Mouse (Mus musculus) embryonic fibroblast, embryonic 13.5 days (primary cell): ENCODE results near the gene Il13. TPM values are rescaled to one million over a fixed set of nuclear protein-coding genes. Genes with fewer than 3 reads are reported as not detected.

Experiments used
- H3K27ac ChIP-seq: 2 replicates; pipeline ENCODE4 v1.5.1; 2012; ENCODE audit warnings: low read length, control low read depth, inconsistent platforms; ENCODE audit not compliant: insufficient read depth
- H3K4me1 ChIP-seq: 2 replicates; pipeline ENCODE4 v1.6.1; 2011; ENCODE audit warnings: low read length; ENCODE audit not compliant: control insufficient read depth, insufficient read depth
- H3K4me3 ChIP-seq: 2 replicates; pipeline ENCODE4 v1.5.1; 2011; ENCODE audit warnings: mild to moderate bottlenecking, control low read depth, low read length; ENCODE audit not compliant: insufficient read depth
- CTCF ChIP-seq: IDR thresholded peaks from 2 replicates; pipeline ENCODE4 v1.5.1; 2011; ENCODE audit warnings: mild to moderate bottlenecking, control low read depth, low read length, moderate library complexity, borderline replicate concordance; ENCODE audit not compliant: insufficient read depth
- POLR2A ChIP-seq: IDR thresholded peaks from 2 replicates; pipeline ENCODE4 v1.6.1; 2011; ENCODE audit warnings: low read depth, mild to moderate bottlenecking, control low read depth, low read length, moderate library complexity
- polyA plus RNA-seq: library from polyadenylated mRNA; stranded (reverse); fragments of >200 nt; gene quantifications from 2 replicates; pipeline ENCODE4 v1.2.4, GENCODE M21; 2011; ENCODE audit warnings: low read depth; ENCODE audit not compliant: missing spikeins, insufficient read length

Il13 gene
- polyA plus RNA-seq, 1 experiment, result not detected

DNA sequence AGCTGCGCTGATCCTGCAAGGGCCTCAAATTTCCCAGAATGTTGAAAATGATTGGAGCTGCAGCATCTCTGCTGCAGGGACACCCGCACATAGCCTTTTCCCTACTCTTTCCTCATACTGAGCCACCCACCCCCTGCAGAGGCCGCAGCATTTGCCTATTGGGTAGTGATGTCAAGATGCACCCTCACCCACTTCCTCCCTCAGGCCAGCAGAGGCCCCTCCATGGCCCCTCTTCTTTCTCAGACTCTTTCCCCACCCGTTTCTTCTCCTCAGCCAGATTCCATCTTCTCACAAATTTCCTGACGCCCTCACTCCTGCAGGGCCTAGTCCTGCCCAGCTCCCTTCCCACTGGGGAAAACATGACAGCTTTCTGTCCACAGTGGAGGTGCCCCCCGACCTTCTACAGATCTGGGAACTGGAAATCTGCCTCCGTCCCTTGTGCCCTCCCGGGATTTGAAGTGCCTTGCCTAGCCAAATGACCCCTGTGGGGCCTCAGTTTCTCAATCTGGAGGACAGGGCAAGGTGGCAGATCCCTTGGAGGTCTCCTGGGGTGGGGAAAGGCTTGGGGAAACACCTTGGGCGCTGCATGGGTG lies 1.2 kb upstream of the Il13 start:
- TF ChIP-seq CTCF (no peak), POLR2A (no peak)
- Histone ChIP-seq H3K4me3 (no peak overlapping the region), H3K27ac (no peak overlapping the region), H3K4me1 (no peaks in the 10 kb centered on the region)

DNA sequence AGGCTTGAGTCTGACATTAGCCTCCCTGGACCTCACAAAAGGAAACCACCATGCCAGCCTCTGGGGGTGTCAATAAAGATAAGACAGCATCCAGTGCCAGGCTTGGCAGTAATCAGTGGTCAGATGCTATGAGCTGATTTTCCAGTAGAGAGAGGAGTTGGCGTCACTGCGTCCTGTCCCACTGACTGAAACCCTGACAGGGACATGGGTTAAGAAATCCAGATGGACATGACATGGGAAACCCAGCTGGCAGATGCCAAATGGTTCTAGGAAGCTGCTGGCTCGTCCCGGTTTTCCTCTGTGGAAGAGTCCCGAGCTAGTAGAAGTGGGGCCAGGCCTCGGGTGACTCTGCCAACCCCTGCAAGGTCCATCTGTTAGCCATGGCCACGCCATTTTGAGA lies 858 bp downstream of the Il13 start:
- TF ChIP-seq POLR2A (no peak), CTCF (no peak)
- Histone ChIP-seq H3K4me3 (no peak overlapping the region), H3K4me1 (no peaks in the 10 kb centered on the region)

DNA sequence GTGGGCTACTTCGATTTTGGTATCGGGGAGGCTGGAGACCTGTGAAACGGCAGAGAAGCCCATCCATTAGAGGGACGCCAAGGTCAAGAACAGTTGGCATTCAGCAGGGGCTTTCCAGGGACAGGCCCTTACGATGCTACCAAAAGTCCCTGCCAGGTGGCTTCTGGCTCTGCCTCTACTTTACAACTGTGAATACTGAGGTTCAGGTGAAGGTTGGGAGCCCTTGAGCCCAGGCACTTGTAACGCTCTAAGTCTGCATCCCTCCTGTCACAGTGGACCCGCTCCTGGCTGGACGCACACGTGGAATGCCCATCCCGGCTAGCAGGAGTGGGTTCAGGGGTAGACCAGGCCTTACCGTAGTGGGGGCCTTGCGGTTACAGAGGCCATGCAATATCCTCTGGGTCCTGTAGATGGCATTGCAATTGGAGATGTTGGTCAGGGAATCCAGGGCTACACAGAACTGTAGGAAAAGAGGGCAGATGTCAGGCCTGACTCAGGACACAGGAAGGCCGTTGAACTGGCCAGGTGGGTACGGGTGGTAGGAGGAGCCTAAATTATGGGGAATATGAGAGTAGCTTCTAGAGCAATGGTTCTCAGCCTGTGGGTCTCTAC lies 2.3 kb downstream of the Il13 start:
- Histone ChIP-seq H3K4me3 (no peak overlapping the region), H3K4me1 (no peaks in the 10 kb centered on the region), H3K27ac (no peak overlapping the region)
- no peak for TF ChIP-seq POLR2A
- TF ChIP-seq CTCF, result no peak

More for the DNA sequence above, 858 bp downstream of the Il13 start:
- H3K27ac ChIP-seq, result no peak overlapping the region

DNA sequence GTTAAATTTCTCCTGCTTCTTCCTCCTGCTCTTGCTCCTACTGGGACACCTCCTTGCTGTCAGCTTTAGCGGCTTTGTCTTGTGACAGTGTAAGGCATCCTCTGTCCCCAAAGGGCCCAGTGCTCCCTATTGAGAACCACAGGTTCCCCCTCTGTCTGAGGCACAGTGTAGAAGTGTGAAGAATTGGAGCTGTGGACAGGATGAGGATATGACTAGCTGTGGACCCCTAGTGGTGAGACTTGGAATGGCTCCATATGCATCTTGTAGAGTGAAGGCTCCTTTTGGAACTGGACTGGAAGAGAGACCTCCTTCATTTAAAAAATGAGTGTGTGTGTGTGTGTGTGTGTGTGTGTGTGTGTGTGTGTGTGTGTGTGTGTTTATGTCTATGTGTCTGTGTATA lies 6.6 kb downstream of the Il13 start:
- no peaks in the 10 kb centered on the region for H3K4me1 ChIP-seq
- no peak overlapping the region for H3K4me3 ChIP-seq
- no peak overlapping the region for H3K27ac ChIP-seq
- no peak for TF ChIP-seq POLR2A
- TF ChIP-seq CTCF, result peak; percentile 39; the same call in 1 of the 2 replicates

DNA sequence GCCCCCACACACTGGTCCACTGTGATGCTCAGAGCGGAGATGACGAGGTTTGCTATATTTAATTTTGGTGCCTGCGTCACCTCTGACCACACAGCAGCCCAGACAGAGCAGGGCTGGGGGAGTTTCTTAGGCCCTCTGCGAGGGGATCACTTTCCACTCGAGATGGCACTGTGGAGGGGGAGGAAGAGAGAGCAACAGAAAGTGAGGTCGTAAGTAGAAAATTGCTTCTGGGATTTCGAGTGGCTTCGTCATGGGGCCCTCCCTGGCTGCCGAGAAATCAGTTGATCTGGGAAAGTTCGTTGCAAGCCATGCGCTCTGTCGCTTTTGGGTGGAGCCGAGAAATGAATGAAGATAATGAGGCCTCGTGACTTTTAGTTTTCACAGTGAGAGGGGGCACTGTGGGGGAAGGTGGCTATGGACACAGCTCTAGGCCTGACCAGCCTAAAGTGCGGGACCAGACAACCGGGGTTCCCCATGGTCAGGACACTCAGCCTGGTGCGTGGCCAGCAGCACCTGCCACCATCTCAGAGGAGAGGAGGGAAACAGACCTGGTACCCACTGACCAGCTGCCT lies 7.6 kb downstream of the Il13 start:
- no peak overlapping the region for H3K27ac ChIP-seq
- H3K4me3 ChIP-seq, result no peak overlapping the region
- H3K4me1 ChIP-seq, result no peaks in the 10 kb centered on the region
- TF ChIP-seq CTCF (no peak), POLR2A (no peak)

DNA sequence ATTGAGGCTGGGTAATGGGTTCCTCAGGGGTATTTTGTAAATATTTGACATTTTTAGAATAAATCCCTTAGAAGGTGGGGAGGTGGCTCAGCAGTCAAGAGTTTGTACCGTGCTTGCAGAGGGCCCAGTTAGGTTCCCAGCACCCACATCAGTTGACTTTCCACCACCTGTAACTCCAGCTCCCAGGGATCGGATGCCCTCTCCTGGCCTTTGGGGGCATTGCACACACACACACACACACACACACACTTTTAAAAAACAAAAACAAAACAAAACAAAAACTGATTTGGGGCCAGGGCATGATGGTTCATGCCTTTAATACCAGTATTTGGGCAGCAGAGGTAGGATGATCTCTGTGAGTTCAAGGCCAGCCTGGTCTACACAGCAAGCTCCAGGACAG lies 10.4 kb downstream of the Il13 start:
- Histone ChIP-seq H3K4me1 (no peaks in the 10 kb centered on the region), H3K4me3 (no peak overlapping the region), H3K27ac (no peak overlapping the region)
- TF ChIP-seq CTCF (no peak), POLR2A (no peak)

DNA sequence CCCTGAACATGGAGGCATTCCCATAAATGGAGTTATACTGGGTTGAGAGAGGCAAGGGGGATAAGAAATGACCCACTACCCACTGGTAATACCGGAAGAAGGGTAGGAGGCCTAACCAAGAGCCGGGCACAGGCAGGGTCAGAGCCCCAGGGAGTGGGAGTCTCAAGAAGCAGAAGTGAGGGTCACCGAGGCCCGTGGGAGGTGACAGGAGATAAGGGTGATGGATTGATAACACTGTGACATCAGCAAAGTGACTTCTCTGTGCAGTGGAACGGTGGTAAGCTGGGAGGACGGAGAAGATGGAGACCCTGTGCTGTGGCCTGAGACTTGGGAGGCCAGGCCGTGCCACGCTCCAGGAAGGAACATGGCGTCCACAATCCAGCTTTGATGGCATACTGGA lies 10.9 kb downstream of the Il13 start:
- H3K27ac ChIP-seq, result no peak overlapping the region
- no peak for TF ChIP-seq CTCF
- no peak for TF ChIP-seq POLR2A
- H3K4me1 ChIP-seq, result no peaks in the 10 kb centered on the region
- no peak overlapping the region for H3K4me3 ChIP-seq

DNA sequence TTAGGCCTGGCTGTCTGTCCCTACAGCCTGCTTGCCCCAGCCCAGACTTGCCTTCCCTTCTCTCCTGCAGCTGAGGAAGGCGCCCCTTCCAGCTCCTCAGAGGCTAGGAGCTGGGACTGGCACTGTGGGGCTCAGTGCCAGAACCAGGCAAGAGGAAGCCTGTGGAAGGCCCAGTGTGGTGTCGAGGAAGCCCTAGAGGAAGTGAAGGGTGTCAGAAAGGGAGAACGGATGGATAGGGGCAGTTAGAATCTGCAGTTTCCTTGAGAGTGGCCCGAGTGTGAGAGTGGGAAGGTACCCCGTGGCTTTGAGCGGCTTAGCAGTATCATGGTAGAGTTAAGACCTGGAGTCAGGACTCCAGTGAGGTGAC lies 12.1 kb downstream of the Il13 start:
- Histone ChIP-seq H3K4me1 (no peaks in the 10 kb centered on the region), H3K27ac (no peak overlapping the region), H3K4me3 (no peak overlapping the region)
- no peak for TF ChIP-seq POLR2A
- TF ChIP-seq CTCF, result no peak

DNA sequence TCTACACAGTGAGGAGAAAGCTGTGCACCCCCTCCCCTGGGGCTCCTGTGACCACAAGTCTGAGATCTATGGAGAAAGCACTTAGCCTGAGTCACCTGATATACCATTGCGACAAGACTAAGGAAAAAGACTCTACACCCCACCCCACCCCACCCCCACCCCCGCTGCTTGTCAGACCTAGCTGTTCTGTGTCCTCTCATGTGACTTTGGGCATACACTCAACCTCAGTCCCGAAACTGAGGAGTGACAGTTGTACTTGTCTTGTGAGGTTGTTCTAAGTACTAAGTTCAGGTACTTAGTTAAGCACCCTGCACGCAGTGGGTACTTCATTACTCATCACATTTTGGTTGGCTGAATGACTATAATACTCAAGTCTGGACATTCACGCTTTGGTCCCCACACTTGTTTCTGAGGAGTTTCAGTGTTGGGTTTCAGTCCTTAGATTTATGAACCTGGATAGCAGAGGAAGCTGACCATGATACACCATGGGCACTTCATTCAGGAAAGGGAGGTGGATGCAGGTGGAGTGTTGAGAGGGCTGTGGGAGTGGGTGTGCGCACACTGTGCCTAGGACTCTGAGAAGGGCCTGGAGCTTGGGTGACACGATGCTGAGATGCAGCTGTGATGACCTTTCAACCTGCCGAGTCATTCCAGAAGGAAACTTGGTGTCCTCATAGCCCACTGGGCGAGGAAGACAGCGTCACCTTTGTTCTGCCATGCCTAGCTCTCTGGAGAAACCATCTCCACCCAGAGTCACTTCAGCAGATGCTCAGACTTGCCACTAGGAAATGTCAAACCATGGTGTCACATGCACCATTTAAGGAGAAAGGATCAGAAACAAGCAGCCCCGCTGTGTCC lies 12.7 kb downstream of the Il13 start:
- no peak for TF ChIP-seq CTCF
- no peak for TF ChIP-seq POLR2A
- Histone ChIP-seq H3K27ac (no peak overlapping the region), H3K4me3 (no peak overlapping the region), H3K4me1 (no peaks in the 10 kb centered on the region)

DNA sequence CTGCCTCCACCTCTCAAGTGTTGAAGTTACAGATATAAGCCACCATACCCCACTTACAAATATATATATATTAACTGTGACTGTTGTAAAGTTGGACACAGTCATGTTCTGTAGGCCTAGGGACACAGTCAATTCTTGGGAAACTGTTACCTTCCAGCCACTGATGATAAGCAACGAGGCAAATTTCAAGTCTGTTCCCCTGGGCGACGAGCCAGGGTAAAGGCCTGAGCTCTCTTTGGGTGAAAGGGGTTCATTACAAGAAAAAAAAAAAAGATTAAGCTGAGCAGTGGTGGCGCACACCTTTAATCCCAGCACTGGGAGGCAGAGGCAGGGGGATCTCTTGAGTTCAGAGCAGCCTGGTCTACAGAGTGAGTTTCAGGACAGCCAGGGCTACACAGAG lies 14.4 kb downstream of the Il13 start:
- Histone ChIP-seq H3K4me3 (no peak overlapping the region), H3K27ac (no peak overlapping the region), H3K4me1 (no peaks in the 10 kb centered on the region)
- TF ChIP-seq CTCF (no peak), POLR2A (no peak)
